Mouse (Mus musculus) myocyte (in vitro differentiated cells): ENCODE measurements around the gene Atf7. TPM values are rescaled to one million over a fixed set of nuclear protein-coding genes. Genes with fewer than 3 reads are reported as not detected.

Source experiments
- H3K27me3 ChIP-seq: one replicate; pipeline ENCODE4 v1.6.1; 2011; ENCODE audit not compliant: control insufficient read depth, insufficient read depth, insufficient read length
- H3K36me3 ChIP-seq: one replicate; pipeline ENCODE4 v1.6.1; 2011; ENCODE audit not compliant: control insufficient read depth, insufficient read depth
- H3K4me2 ChIP-seq: one replicate; pipeline ENCODE4 v1.6.1; 2011; ENCODE audit warnings: low read depth, control low read depth
- H3K4me3 ChIP-seq: one replicate; pipeline ENCODE4 v1.5.1; 2011; ENCODE audit warnings: mild to moderate bottlenecking, control low read depth, moderate library complexity
- H3K79me2 ChIP-seq: one replicate; pipeline ENCODE4 v1.6.1; 2011; ENCODE audit not compliant: control insufficient read depth, insufficient read depth
- H3ac ChIP-seq: one replicate; pipeline ENCODE4 v1.6.1; 2011; ENCODE audit not compliant: control insufficient read depth, insufficient read length
- CEBPB ChIP-seq: IDR thresholded peaks from 2 replicates; pipeline ENCODE4 v1.6.1; 2011; ENCODE audit warnings: mild to moderate bottlenecking, moderate library complexity; ENCODE audit not compliant: poor library complexity, insufficient read depth, severe bottlenecking
- E2F4 ChIP-seq: IDR thresholded peaks from one replicate; pipeline ENCODE4 v1.6.1; 2011; ENCODE audit warnings: mild to moderate bottlenecking, control low read depth, moderate library complexity; ENCODE audit not compliant: insufficient read depth
- MAX ChIP-seq: IDR thresholded peaks from one replicate; pipeline ENCODE4 v1.6.1; 2011; ENCODE audit warnings: low read depth, mild to moderate bottlenecking, control low read depth
- MYOD1 ChIP-seq, 3 experiments: IDR thresholded peaks; one replicate each; pipeline ENCODE4 v1.6.1; 2011; ENCODE audit warnings: control low read depth in 2 of 3, low read depth in 2 of 3, mild to moderate bottlenecking in 2 of 3, moderate library complexity in 1 of 3; ENCODE audit not compliant: insufficient read length in 2 of 3, control insufficient read depth in 1 of 3
- MYOG ChIP-seq, 3 experiments: IDR thresholded peaks; one replicate each; pipeline ENCODE4 v1.6.1; 2011; ENCODE audit warnings: control low read depth in 2 of 3, low read depth in 2 of 3, mild to moderate bottlenecking in 2 of 3; ENCODE audit not compliant: insufficient read length in 2 of 3, control insufficient read depth in 1 of 3, insufficient read depth in 1 of 3
- POLR2A ChIP-seq: IDR thresholded peaks from one replicate; pipeline ENCODE4 v1.6.1; 2011; ENCODE audit warnings: low read depth, mild to moderate bottlenecking, control low read depth, moderate library complexity; ENCODE audit not compliant: insufficient read length
- POLR2AphosphoS2 ChIP-seq: IDR thresholded peaks from one replicate; pipeline ENCODE4 v1.6.1; 2011; ENCODE audit warnings: low read depth, control low read depth; ENCODE audit not compliant: insufficient read length
- REST ChIP-seq: IDR thresholded peaks from one replicate; pipeline ENCODE4 v1.6.1; 2011; ENCODE audit warnings: mild to moderate bottlenecking, control low read depth, moderate library complexity; ENCODE audit not compliant: insufficient read depth, insufficient read length
- SRF ChIP-seq: IDR thresholded peaks from one replicate; pipeline ENCODE4 v1.6.1; 2011; ENCODE audit warnings: low read depth; ENCODE audit not compliant: control insufficient read depth, insufficient read length
- TCF12 ChIP-seq: IDR thresholded peaks from one replicate; pipeline ENCODE4 v1.6.1; 2011; ENCODE audit warnings: mild to moderate bottlenecking, control low read depth; ENCODE audit not compliant: poor library complexity, insufficient read depth, severe bottlenecking
- TCF3 ChIP-seq: IDR thresholded peaks from one replicate; pipeline ENCODE4 v1.6.1; 2011; ENCODE audit warnings: low read depth, control low read depth; ENCODE audit not compliant: insufficient read length
- USF1 ChIP-seq: IDR thresholded peaks from one replicate; pipeline ENCODE4 v1.6.1; 2011; ENCODE audit warnings: low read depth, mild to moderate bottlenecking, control low read depth, moderate library complexity
- polyA plus RNA-seq: library from polyadenylated mRNA; unstranded; fragments of >200 nt; fragmentation: generic; extraction: Trizol; gene quantifications from one replicate; pipeline ENCODE4 v1.2.1, GENCODE M21; 2012; ENCODE audit warnings: missing spikeins

Atf7 gene
- 33.7 TPM for polyA plus RNA-seq

DNA sequence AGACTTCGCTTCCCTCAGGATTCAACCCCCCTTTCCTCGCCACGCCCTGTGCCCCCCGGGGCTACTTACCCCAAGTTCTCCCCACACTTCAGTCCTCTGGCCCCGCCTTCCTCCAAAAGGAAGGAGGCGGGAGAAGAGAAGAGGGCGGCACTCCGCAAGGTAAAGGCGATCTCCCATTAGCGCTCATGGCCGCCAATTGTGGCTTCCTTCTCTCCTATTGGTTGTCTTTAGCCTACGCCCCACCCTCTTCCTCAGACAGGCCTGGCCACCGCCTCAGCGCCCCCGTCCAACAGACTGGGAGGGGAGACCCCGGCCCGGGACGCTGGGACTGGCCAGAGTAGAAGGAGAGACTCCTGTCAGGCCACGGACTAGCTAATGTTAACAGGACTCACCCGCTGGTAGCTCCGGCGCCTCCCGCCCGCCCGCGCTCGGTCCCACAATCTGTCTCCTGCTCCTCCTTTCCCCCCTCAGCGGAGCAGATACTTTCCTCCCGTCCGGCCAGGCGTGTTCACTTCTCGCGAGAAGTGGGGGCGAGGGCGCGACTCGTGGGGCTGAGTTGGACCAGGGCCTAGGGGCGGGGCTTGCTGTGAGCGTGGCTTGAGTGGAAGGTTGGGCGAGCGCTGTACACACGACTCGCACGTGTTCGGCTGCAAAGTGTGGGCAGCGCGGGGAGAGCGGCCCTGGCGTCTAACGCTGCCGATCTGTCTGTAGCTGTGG, at the start of gene Atf7, which contains the start of gene Gm28047:
Gene Atf7 (minus strand): TSS at position 495 of the 717 bp plus-strand sequence.
Gene Gm28047 (minus strand): TSS at position 98 of the 717 bp plus-strand sequence.
- peak within 1 kb of the TSS; percentile 56 for H3ac ChIP-seq
- peak within 1 kb of the TSS; percentile 90 for H3K4me2 ChIP-seq
- no peak for TF ChIP-seq TCF3
- TF ChIP-seq MYOG (IDR thresholded peaks at IDR 0.05; ENCODE audit: control insufficient read depth in 1 of 3, insufficient read depth in 1 of 3, insufficient read length in 2 of 3, low read depth in 2 of 3), result peak in 2 of 3 experiments; percentile 31 to 41
- no peak for TF ChIP-seq CEBPB
- peak; percentile 18 for TF ChIP-seq MAX
- TF ChIP-seq TCF12, result no peak
- no peak for TF ChIP-seq REST
- TF ChIP-seq POLR2A, result peak; percentile 95
- TF ChIP-seq SRF, result peak; percentile 63
- TF ChIP-seq POLR2AphosphoS2, result peak; percentile 85
- TF ChIP-seq USF1, result no peak
- TF ChIP-seq E2F4, result no peak
- TF ChIP-seq MYOD1 (IDR thresholded peaks at IDR 0.05; ENCODE audit: control insufficient read depth in 1 of 3, insufficient read length in 2 of 3, low read depth in 2 of 3), result peak in 1 of 3 experiments; percentile 34
- no peaks in the 10 kb centered on the region for H3K36me3 ChIP-seq
- H3K4me3 ChIP-seq, result peak within 1 kb of the TSS; percentile 72
- no peaks in the 10 kb centered on the region for H3K27me3 ChIP-seq
- peaks cover 47% of the 10 kb centered on the region for H3K79me2 ChIP-seq

DNA sequence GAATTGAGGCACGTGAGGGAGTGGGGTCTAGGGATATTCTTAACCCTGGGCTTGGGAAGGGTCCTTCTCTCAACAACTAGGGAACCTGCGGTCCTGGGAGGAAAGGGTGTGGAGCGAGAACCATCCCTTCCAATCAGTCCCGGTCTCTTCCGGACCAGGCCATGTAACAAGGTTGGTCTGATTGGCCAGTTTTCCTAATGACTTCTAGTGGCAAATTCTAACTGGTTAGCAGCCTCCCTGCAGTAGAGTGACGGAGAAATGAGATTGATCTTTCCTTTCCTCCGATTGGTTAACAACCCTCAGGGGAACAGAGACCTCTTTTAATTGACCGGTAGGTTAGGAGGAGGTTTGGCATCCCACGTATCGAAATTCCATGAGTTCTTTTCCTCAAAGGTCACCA, 48.3 kb upstream of the Atf7 start:
- Histone ChIP-seq H3K4me2 (peak overlapping the region; percentile 96), H3K27me3 (no peaks in the 10 kb centered on the region), H3ac (no peak overlapping the region), H3K36me3 (no peaks in the 10 kb centered on the region), H3K79me2 (peaks cover 23% of the 10 kb centered on the region), H3K4me3 (no peak overlapping the region)
- TF ChIP-seq MYOD1 (IDR thresholded peaks at IDR 0.05; ENCODE audit: control insufficient read depth in 1 of 3, insufficient read length in 2 of 3, low read depth in 2 of 3) (no peak), USF1 (no peak), TCF12 (no peak), CEBPB (no peak), REST (no peak), POLR2A (peak; percentile 21), POLR2AphosphoS2 (no peak), MYOG (IDR thresholded peaks at IDR 0.05; ENCODE audit: control insufficient read depth in 1 of 3, insufficient read depth in 1 of 3, insufficient read length in 2 of 3, low read depth in 2 of 3) (no peak)

DNA sequence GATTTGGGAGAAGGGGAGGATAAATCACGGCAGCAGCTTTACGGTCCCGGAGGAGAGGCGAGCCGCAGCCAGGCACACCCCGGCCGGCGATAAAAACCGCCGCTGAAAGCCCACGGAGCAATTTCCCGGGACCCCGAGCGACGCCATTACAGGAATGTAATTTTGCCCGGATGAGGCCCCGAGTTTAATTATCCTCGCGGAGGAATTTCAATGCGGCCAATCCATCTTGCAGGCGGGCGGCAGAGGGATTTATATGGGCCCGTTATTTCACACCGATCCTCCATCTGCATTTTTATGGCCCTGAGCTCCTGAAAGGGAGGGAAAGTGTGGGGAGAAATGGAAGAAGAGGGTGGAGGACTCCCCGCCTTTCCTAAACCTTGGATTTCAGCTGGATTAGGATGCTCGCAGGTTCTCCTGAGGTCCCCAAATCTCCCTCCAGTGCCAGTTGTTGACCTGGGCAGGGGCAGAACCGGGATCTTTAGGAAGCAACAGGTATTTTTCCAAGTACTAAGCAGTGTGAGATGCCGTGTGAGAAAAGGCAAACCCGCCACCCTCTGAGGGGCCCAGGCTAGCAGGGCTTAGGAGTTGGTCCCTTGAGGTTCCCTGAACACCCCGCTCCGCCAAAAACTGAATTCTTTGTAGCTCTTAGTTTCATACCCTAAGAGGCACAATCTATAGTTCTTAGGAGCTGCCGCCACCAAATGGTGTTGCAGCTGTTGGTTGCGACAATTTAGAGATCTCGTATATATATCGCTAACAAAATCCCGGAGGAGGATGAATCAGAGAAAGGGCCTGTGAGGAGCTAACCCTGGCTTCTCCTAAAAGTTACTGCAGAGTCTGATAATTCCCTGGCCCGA, 47.2 kb upstream of the Atf7 start, which contains the start of gene Atp5g2:
Gene Atp5g2 (minus strand): TSS at position 138 of the 857 bp plus-strand sequence.
- no peaks in the 10 kb centered on the region for H3K27me3 ChIP-seq
- H3K36me3 ChIP-seq, result peaks cover 7% of the 10 kb centered on the region
- H3K79me2 ChIP-seq, result peaks cover 29% of the 10 kb centered on the region
- H3K4me2 ChIP-seq, result peak within 1 kb of the TSS; percentile 96
- peak within 1 kb of the TSS; percentile 70 for H3K4me3 ChIP-seq
- no peak for TF ChIP-seq MAX
- no peak for TF ChIP-seq E2F4
- TF ChIP-seq POLR2AphosphoS2, result no peak
- no peak for TF ChIP-seq REST
- peak; percentile 16 for TF ChIP-seq POLR2A
- TF ChIP-seq MYOD1 (IDR thresholded peaks at IDR 0.05; ENCODE audit: control insufficient read depth in 1 of 3, insufficient read length in 2 of 3, low read depth in 2 of 3), result peak in 1 of 3 experiments; percentile 16
- TF ChIP-seq SRF, result no peak
- TF ChIP-seq USF1, result no peak
- TF ChIP-seq MYOG (IDR thresholded peaks at IDR 0.05; ENCODE audit: control insufficient read depth in 1 of 3, insufficient read depth in 1 of 3, insufficient read length in 2 of 3, low read depth in 2 of 3), result peak in 1 of 3 experiments; percentile 28
- TF ChIP-seq TCF3, result no peak
- TF ChIP-seq CEBPB, result 0 out of 2 replicates have a peak, but pooled peaks have one; percentile 35
- TF ChIP-seq TCF12, result no peak
- peak within 1 kb of the TSS; percentile 92 for H3ac ChIP-seq

DNA sequence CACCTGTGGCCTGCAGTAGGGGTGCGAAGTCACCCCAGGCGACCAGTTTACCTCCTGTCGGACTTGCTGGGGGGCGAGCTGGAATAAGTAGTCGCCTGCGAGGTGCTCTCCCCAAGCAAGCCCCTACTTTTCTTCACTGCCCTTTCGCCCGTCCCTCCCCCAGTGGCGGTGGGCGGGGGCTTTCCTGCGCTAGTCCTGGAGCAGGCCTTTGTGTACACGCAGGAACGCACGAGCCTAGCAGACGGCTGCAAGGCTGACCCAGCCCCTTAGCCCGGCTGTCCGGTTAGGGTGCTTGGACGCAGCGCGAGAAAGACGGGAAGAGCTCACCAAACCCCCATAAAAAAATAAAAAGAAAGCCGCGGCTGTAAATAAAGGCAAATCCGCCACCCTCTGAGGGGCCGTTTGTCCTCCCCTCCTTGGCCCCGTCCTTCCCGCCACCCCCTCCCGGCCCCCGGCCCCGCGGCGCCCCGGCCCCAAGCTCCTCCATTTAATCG, 46.5 kb upstream of the Atf7 start:
- H3K27me3 ChIP-seq, result no peaks in the 10 kb centered on the region
- peak overlapping the region; percentile 92 for H3ac ChIP-seq
- TF ChIP-seq MAX (no peak), MYOD1 (IDR thresholded peaks at IDR 0.05; ENCODE audit: control insufficient read depth in 1 of 3, insufficient read length in 2 of 3, low read depth in 2 of 3) (no peak), MYOG (IDR thresholded peaks at IDR 0.05; ENCODE audit: control insufficient read depth in 1 of 3, insufficient read depth in 1 of 3, insufficient read length in 2 of 3, low read depth in 2 of 3) (peak in 2 of 3 experiments; percentile 1 to 27), POLR2A (peak; percentile 67), USF1 (no peak), TCF3 (no peak), E2F4 (no peak), POLR2AphosphoS2 (peak; percentile 70), CEBPB (no peak)
- H3K4me2 ChIP-seq, result peak overlapping the region; percentile 96
- peaks cover 29% of the 10 kb centered on the region for H3K79me2 ChIP-seq
- peaks cover 14% of the 10 kb centered on the region for H3K36me3 ChIP-seq
- H3K4me3 ChIP-seq, result peak overlapping the region; percentile 70
